Comparison of ENCODE assay signal across 13 mouse cellular contexts in the genomic region with DNA sequence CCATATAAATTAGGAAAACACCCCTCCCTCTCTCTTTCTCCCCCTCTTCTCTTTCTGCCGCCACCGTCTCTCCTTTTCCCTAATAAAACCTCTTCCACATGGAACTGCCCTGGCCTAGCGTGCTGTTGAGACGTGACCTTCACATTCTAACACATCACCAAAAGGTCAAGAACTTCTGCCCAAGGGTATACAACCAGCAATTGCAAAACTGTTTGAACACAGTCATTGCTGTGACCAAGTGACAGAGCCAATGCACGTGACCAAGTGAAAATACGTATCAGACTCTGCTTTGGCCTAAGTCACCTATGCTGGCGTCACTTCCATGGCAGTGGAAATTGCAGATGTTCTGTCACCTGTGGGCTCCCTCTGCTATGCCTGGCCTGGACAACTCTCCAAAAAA.
"Had no signal": no experiment of that assay in that cellular context is flagged by ENCODE, and none has a peak within 500 bp of the region (broad histone marks: within the 10 kb centered on the region; RNA-seq: fewer than 3 reads in every experiment).

No protein-coding gene starts in this region.

- ATAC-seq: midbrain, embryonic 15.5 days had no signal

- H3K4me3 ChIP-seq: limb, embryonic 15.5 days; midbrain, embryonic 10.5 days; midbrain, embryonic 15.5 days; neural tube, embryonic 13.5 days had no signal

- H3K27ac ChIP-seq: kidney, postnatal 0 days; limb, embryonic 15.5 days; midbrain, embryonic 10.5 days; midbrain, embryonic 15.5 days; neural tube, embryonic 13.5 days had no signal

- H3K9me3 ChIP-seq: limb, embryonic 15.5 days; midbrain, embryonic 10.5 days; midbrain, embryonic 15.5 days; neural tube, embryonic 13.5 days had no signal

- DNase-seq: kidney, adult 9 months; kidney, postnatal 36 days; layer of hippocampus, adult 9-11 months; layer of hippocampus, postnatal 36 days; lung, adult 18-20 months; lung, postnatal 36 days; right cerebral cortex, postnatal 25 days; thymus, postnatal 36 days had no signal

- H3K36me3 ChIP-seq: limb, embryonic 15.5 days; midbrain, embryonic 10.5 days; midbrain, embryonic 15.5 days; neural tube, embryonic 13.5 days had no signal

- H3K9ac ChIP-seq: limb, embryonic 15.5 days; midbrain, embryonic 15.5 days; neural tube, embryonic 13.5 days had no signal

- H3K4me2 ChIP-seq: limb, embryonic 15.5 days; midbrain, embryonic 15.5 days; neural tube, embryonic 13.5 days had no signal
